In genomic region chr17:8641491-8641890, GRCm38 (mm10) we compare ENCODE assay signal across 22 mouse cellular contexts.
A peak's percentile ranks its signal among the peaks of the same experiment; 100 is the strongest.
DNase-seq lines count a peak whose midpoint lies in the region; ATAC-seq lines count a peak whose summit lies in the region.
"Had no signal": no experiment of that assay in that cellular context is flagged by ENCODE, and none has a peak within 500 bp of the region (broad histone marks: within the 10 kb centered on the region; RNA-seq: fewer than 3 reads in every experiment).

No protein-coding gene starts in this region.

- no peak overlapping the region for H3K27ac ChIP-seq in heart, embryonic 11.5 days (ENCODE audit: low read depth, low read length)
- H3K27ac ChIP-seq: embryonic facial prominence, embryonic 10.5 days; embryonic facial prominence, embryonic 12.5 days; forebrain, embryonic 13.5 days; forebrain, embryonic 15.5 days had no signal

- H3K4me1 ChIP-seq in heart, embryonic 11.5 days (ENCODE audit: control insufficient read depth, insufficient read depth, low read length) = no peaks in the 10 kb centered on the region
- H3K4me1 ChIP-seq: embryonic facial prominence, embryonic 12.5 days; forebrain, embryonic 13.5 days; forebrain, embryonic 15.5 days had no signal

- H3K4me3 ChIP-seq in heart, embryonic 11.5 days (ENCODE audit: low read depth, low read length) = no peak overlapping the region
- H3K4me3 ChIP-seq: embryonic facial prominence, embryonic 10.5 days; embryonic facial prominence, embryonic 12.5 days; forebrain, embryonic 13.5 days; forebrain, embryonic 15.5 days had no signal

- no peak overlapping the region for H3K4me2 ChIP-seq in heart, embryonic 11.5 days
- H3K4me2 ChIP-seq: embryonic facial prominence, embryonic 12.5 days; forebrain, embryonic 13.5 days; forebrain, embryonic 15.5 days had no signal

- H3K9ac ChIP-seq in heart, embryonic 11.5 days (ENCODE audit: low read depth, low read length) = no peak overlapping the region
- H3K9ac ChIP-seq: embryonic facial prominence, embryonic 12.5 days; forebrain, embryonic 13.5 days; forebrain, embryonic 15.5 days; forebrain, postnatal 0 days had no signal

- ATAC-seq in heart, embryonic 11.5 days (replicated peaks; ENCODE audit: insufficient number of reproducible peaks, low FRiP score, low TSS enrichment) = no peak
- ATAC-seq: forebrain, embryonic 13.5 days; forebrain, embryonic 15.5 days; forebrain, postnatal 0 days had no signal

- H3K9me3 ChIP-seq in heart, embryonic 11.5 days (replicated peaks; ENCODE audit: control insufficient read depth, low read length) = no peaks in the 10 kb centered on the region
- H3K9me3 ChIP-seq: embryonic facial prominence, embryonic 10.5 days; embryonic facial prominence, embryonic 12.5 days; forebrain, embryonic 13.5 days; forebrain, embryonic 15.5 days had no signal

- peak; percentile 40 for DNase-seq in heart, adult 11 months
- DNase-seq in 3T3-L1 (ENCODE audit: low read depth, low spot score) = peak; percentile 10
- peak; percentile 93 for DNase-seq in Muller cell, postnatal 12 days (ENCODE audit: inconsistent ontology term)
- DNase-seq in retina, embryonic 14.5 days (ENCODE audit: low spot score) = peak; percentile 86
- no peak for DNase-seq in thymus, postnatal 25 days
- DNase-seq in layer of hippocampus, postnatal 36 days = no peak
- DNase-seq in cerebellum, adult 9-11 months = no peak
- DNase-seq: adrenal gland, adult 2 months; adrenal gland, postnatal 10 days; adrenal gland, postnatal 25 days; cerebellum, adult 11 months; cerebellum, adult 18-20 months; cerebellum, adult 8-10 months; cerebellum, postnatal 10 days; cerebellum, postnatal 25 days; forebrain, postnatal 0 days had no signal

- 56% methylated on average over 3 of the region's 3 CpGs for WGBS in heart, embryonic 11.5 days (ENCODE audit: insufficient replicate concordance)

- H3K36me3 ChIP-seq in heart, embryonic 11.5 days (ENCODE audit: control insufficient read depth, insufficient read depth, low read length) = no peaks in the 10 kb centered on the region
- H3K36me3 ChIP-seq: embryonic facial prominence, embryonic 10.5 days; embryonic facial prominence, embryonic 12.5 days; forebrain, embryonic 15.5 days; G1E had no signal

- no peaks in the 10 kb centered on the region for H3K27me3 ChIP-seq in heart, embryonic 11.5 days (ENCODE audit: control insufficient read depth, insufficient read depth, low read length)
- H3K27me3 ChIP-seq: embryonic facial prominence, embryonic 12.5 days; forebrain, embryonic 13.5 days; forebrain, embryonic 15.5 days had no signal

Comparison
In these comparisons a context has a peak if more than half of its experiments do, and no peak if none do; other contexts are left out.
1. DNase-seq: peak in heart, adult 11 months (single experiment), 3T3-L1 (single experiment), Muller cell, postnatal 12 days (single experiment) and retina, embryonic 14.5 days (single experiment); none in thymus, postnatal 25 days (single experiment), layer of hippocampus, postnatal 36 days (0 of 2) and cerebellum, adult 9-11 months (single experiment).